Mouse (Mus musculus) brain, embryonic 14.5 days (tissue): ENCODE data around the gene Stim1.

Experiments used
- CTCF ChIP-seq: fragments of 200-500 bp; IDR thresholded peaks from 2 replicates; pipeline ENCODE4 v1.5.1; 2012; ENCODE audit warnings: inconsistent platforms, mild to moderate bottlenecking, moderate library complexity, borderline replicate concordance; ENCODE audit not compliant: insufficient read depth, insufficient read length; ENCODE audit errors: extremely low read depth
- POLR2A ChIP-seq: fragments of 200-500 bp; IDR thresholded peaks from 2 replicates; pipeline ENCODE4 v1.6.1; 2012; ENCODE audit warnings: mild to moderate bottlenecking, inconsistent platforms, borderline replicate concordance; ENCODE audit not compliant: poor library complexity, insufficient read depth, insufficient read length, severe bottlenecking; ENCODE audit errors: extremely low read depth

- TF ChIP-seq POLR2A: no peak
- no peak for TF ChIP-seq CTCF
These were observed 63.9 kb downstream of the Stim1 start for GRCm38 (mm10) chr7:102331476-102331875.
